In genomic region chr11:110336814-110337288, GRCm38 (mm10) we compare ENCODE assay signal across 8 mouse cellular contexts. TPM values are rescaled to one million over a fixed set of nuclear protein-coding genes. Genes with fewer than 3 reads are reported as not detected.
A peak's percentile ranks its signal among the peaks of the same experiment; 100 is the strongest.
DNase-seq lines count a peak whose midpoint lies in the region; ATAC-seq and TF ChIP-seq lines count a peak whose summit lies in the region.

No protein-coding gene starts in this region.

- intact Hi-C loops in heart, postnatal 36 days (cut with DNase I): loop anchor here (5.0 kb wide), 1 partner anchor 60 kb away; the partner anchor contains the start of gene Map2k6
- intact Hi-C loops in left cerebral cortex, postnatal 25 days (cut with DNase I): no loop called here

- no peaks in the 10 kb centered on the region for H3K36me3 ChIP-seq in ES-E14 (ENCODE audit: control insufficient read depth, insufficient read depth, low read length, poor library complexity, severe bottlenecking)
- H3K36me3 ChIP-seq in embryonic facial prominence, embryonic 11.5 days (replicated peaks; ENCODE audit: control insufficient read depth, insufficient read depth, low read depth, low read length): no peaks in the 10 kb centered on the region
- H3K36me3 ChIP-seq in stomach, embryonic 16.5 days (ENCODE audit: control insufficient read depth, insufficient read depth, low read length): no peaks in the 10 kb centered on the region

- in situ Hi-C loops in ES-E14 (cut with MboI; ENCODE audit: low sequenced_read_pairs in 2 of 2, unreplicated experiment in 2 of 2): no loop called here

- no peaks in the 10 kb centered on the region for H3K4me1 ChIP-seq in ES-E14 (ENCODE audit: control insufficient read depth in 2 of 2, insufficient read depth in 2 of 2, low read length in 2 of 2, poor library complexity in 1 of 2)
- no peaks in the 10 kb centered on the region for H3K4me1 ChIP-seq in embryonic facial prominence, embryonic 11.5 days (ENCODE audit: control insufficient read depth, insufficient read depth, low read length)
- H3K4me1 ChIP-seq in stomach, embryonic 16.5 days (ENCODE audit: control insufficient read depth, insufficient read depth, low read length): no peaks in the 10 kb centered on the region

- H3K9me3 ChIP-seq in ES-E14 (ENCODE audit: control insufficient read depth, insufficient read depth, low read depth, low read length): no peaks in the 10 kb centered on the region
- H3K9me3 ChIP-seq in embryonic facial prominence, embryonic 11.5 days (replicated peaks; ENCODE audit: control insufficient read depth, low read length): no peaks in the 10 kb centered on the region
- no peaks in the 10 kb centered on the region for H3K9me3 ChIP-seq in stomach, embryonic 16.5 days (replicated peaks; ENCODE audit: control insufficient read depth, low read length)

- peak overlapping the region; percentile 87 to 94 for H3K4me3 ChIP-seq in ES-E14 (ENCODE audit: insufficient read depth in 1 of 2, low read depth in 1 of 2, low read length in 2 of 2, poor library complexity in 1 of 2, severe bottlenecking in 1 of 2)
- H3K4me3 ChIP-seq in embryonic facial prominence, embryonic 11.5 days (ENCODE audit: low read depth, low read length): peak overlapping the region; percentile 81
- H3K4me3 ChIP-seq in stomach, embryonic 16.5 days (replicated peaks; ENCODE audit: low read length): peak overlapping the region; percentile 88

- peak; percentile 42; the same call in 1 of the 2 replicates for ATAC-seq in embryonic facial prominence, embryonic 11.5 days (replicated peaks; ENCODE audit: insufficient number of reproducible peaks, low FRiP score, low TSS enrichment, low read depth)
- peak; percentile 31; the same call in 1 of the 2 replicates for ATAC-seq in megakaryocyte-erythroid progenitor cell, adult 5-6 weeks (replicated peaks; ENCODE audit: low FRiP score, low TSS enrichment, poor library complexity, severe bottlenecking)
- ATAC-seq in stomach, embryonic 16.5 days (ENCODE audit: insufficient read depth, low FRiP score): 0 out of 2 replicates have a peak, but pooled peaks have one; percentile 7

- peak overlapping the region; percentile 50 for H3K4me2 ChIP-seq in embryonic facial prominence, embryonic 11.5 days (ENCODE audit: low read depth, low read length)
- peak overlapping the region; percentile 98 for H3K4me2 ChIP-seq in stomach, embryonic 16.5 days (ENCODE audit: low read depth, low read length)

- DNase-seq in layer of hippocampus, adult 11-12 months (ENCODE audit: low spot score): peak; percentile 19
- DNase-seq in layer of hippocampus, adult 9-10 months (ENCODE audit: low spot score): no peak
- no peak for DNase-seq in ES-E14 (ENCODE audit: low read depth, low spot score)
- peak; percentile 34 for DNase-seq in embryonic facial prominence, embryonic 11.5 days (ENCODE audit: low spot score)
- peak; percentile 29 to 32 for DNase-seq in heart, postnatal 36 days
- peak; percentile 13 to 16 for DNase-seq in left cerebral cortex, postnatal 25 days (ENCODE audit: low spot score in 2 of 2)

- H3K27me3 ChIP-seq in embryonic facial prominence, embryonic 11.5 days (ENCODE audit: control insufficient read depth, insufficient read depth, low read length): no peaks in the 10 kb centered on the region
- H3K27me3 ChIP-seq in stomach, embryonic 16.5 days (ENCODE audit: control insufficient read depth, insufficient read depth, low read length): no peaks in the 10 kb centered on the region

- under 1% methylated on average over 18 of the region's 18 CpGs for WGBS in embryonic facial prominence, embryonic 11.5 days
- under 1% methylated on average over 18 of the region's 18 CpGs for WGBS in stomach, embryonic 16.5 days

- peak overlapping the region; percentile 73; the same call in 1 of the 2 replicates for H3K9ac ChIP-seq in ES-E14 (ENCODE audit: insufficient read depth, low read depth, low read length, poor library complexity, severe bottlenecking)
- H3K9ac ChIP-seq in embryonic facial prominence, embryonic 11.5 days (replicated peaks; ENCODE audit: low read length): peak overlapping the region; percentile 65
- H3K9ac ChIP-seq in stomach, embryonic 16.5 days (ENCODE audit: low read length): peak overlapping the region; percentile 80

- H3K27ac ChIP-seq in ES-E14 (ENCODE audit: insufficient read depth, low read depth, low read length, poor library complexity, severe bottlenecking): no peak overlapping the region
- no peak overlapping the region for H3K27ac ChIP-seq in embryonic facial prominence, embryonic 11.5 days (replicated peaks; ENCODE audit: low read depth, low read length)
- H3K27ac ChIP-seq in stomach, embryonic 16.5 days (ENCODE audit: low read length): no peak overlapping the region

TF ChIP-seq in ES-E14, 5 proteins besides CTCF, POLR2A, EP300 and RAD21:
- TF ChIP-seq MAFK (IDR thresholded peaks at IDR 0.05; ENCODE audit: insufficient read depth, low read depth, low read length) (no peak), HCFC1 (IDR thresholded peaks at IDR 0.05; ENCODE audit: borderline replicate concordance, insufficient read depth, low read length) (no peak), ZC3H11A (IDR thresholded peaks at IDR 0.05; ENCODE audit: borderline replicate concordance, low read depth, low read length) (no peak), ZNF384 (IDR thresholded peaks at IDR 0.05; ENCODE audit: low read depth, low read length) (no peak), CHD2 (IDR thresholded peaks at IDR 0.05; ENCODE audit: low read depth, low read length) (no peak)

RNA-seq across cellular contexts. Expression of gene Abca5, which starts 0.7 kb away (rescaled TPM):
- total RNA-seq in ES-E14 (2012; rRNA removed): 2.4 and 4.0 TPM in 2 replicates
- 4.7 and 4.8 TPM in 2 replicates for polyA plus RNA-seq in embryonic facial prominence, embryonic 11.5 days (2014; fragmentation: Nextera tagmentation; extraction: Ambion mirVana)
- total RNA-seq in heart, postnatal 36 days (2021): 1 to 10 TPM; 6.1 to 7.5 TPM
- total RNA-seq in left cerebral cortex, postnatal 25 days (2021): 10 to 100 TPM; 45.0 to 48.3 TPM
- total RNA-seq in megakaryocyte-erythroid progenitor cell, adult 5-6 weeks (2014; fragmentation: Nextera tagmentation): 5.6 TPM in 1 of 2 replicates, not detected in the other
- total RNA-seq in megakaryocyte-erythroid progenitor cell, adult 5-6 weeks (2017): 0.47 and 0.57 TPM in 2 replicates
- polyA plus RNA-seq in stomach, embryonic 16.5 days (2015; fragmentation: Nextera tagmentation; extraction: Ambion mirVana): 3.8 and 4.3 TPM in 2 replicates

Comparison
In these comparisons a context has a peak if more than half of its experiments do, and no peak if none do; other contexts are left out.
1. DNase-seq: peak in layer of hippocampus, adult 11-12 months (single experiment), embryonic facial prominence, embryonic 11.5 days (single experiment), heart, postnatal 36 days (2 of 2) and left cerebral cortex, postnatal 25 days (2 of 2); none in layer of hippocampus, adult 9-10 months (single experiment) and ES-E14 (single experiment).
2. Peak in every context shown above with its lines, with median percentiles within 50 percentile points of each other: H3K4me3 ChIP-seq, H3K9ac ChIP-seq and ATAC-seq.